Mouse (Mus musculus): Measurements from ENCODE around the gene Ugt1a10. TPM values are rescaled to one million over a fixed set of nuclear protein-coding genes. Genes with fewer than 3 reads are reported as not detected.

Ugt1a10 gene
- total RNA-seq, 2 experiments from 2014 or later = not detected

DNA sequence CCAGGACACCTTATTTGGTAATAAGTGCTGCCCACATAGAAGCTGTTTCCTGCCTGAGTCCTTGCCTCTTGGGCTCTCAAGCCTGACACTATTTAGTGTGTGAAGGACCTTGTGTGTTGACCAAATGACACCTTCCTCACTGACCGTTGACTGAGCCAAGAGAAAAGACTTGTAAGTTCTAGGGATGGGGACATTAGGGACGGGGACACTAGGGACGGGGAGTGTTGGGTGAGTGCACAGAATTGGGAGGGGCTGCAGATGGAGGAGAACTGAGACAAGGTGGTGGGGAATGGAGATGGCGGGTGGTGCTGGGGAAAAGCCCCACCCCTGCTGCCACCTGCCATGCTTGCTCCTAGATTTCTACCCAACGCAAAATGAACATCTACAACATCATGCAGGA is 174.8 kb downstream of the Ugt1a10 start:
- DNase-seq (ENCODE audit: low spot score in 2 of 2) = no peak

- DNase-seq (ENCODE audit: low spot score in 2 of 2) = no peak
These were observed 175.2 kb downstream of the Ugt1a10 start for GRCm38 (mm10) chr1:88230421-88230820.

DNA sequence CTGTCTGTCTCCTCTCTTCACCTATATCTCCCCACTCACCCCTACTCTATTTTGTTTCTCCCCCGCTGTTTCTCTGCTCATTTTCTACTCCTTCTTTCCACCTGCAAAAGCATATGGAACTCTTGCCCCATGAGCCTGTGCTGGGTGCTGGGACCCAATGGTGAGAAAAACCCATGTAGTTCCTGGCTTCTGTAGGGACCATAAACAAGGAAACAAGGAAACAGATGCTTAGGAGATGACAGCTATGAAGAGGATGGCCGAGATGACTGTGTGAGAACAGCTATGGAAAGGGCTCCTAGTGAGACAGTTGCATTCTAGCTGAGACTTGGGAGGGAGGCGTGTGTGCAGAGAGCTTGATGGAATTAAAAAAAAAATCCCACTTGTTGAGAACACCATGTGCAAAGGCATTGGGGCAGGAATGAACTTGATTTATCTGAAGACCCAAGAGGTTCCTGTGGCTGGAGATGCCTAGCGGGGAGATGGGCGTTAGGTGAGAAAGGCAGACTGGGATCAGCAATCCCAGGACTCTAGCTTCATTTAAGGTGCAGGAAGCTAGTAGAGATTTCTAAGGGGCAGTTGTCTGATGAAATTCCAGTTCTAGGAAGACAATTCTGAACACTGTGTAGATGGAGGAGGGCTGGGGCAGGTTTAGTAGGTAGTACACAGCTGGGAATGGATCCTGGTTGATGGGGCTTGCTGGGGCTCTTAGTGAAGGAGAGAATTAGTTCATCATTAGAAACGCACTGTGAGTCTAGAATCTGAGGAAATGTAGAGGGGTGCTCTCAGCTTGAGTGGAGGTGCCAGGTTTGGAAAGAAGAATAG is 176.0 kb downstream of the Ugt1a10 start:
- no peak for DNase-seq (ENCODE audit: low spot score in 2 of 2)

GRCm38 (mm10) chr1:88231803-88232499 is 176.8 kb downstream of the Ugt1a10 start:
- no peak for DNase-seq (ENCODE audit: low spot score in 2 of 2)

GRCm38 (mm10) chr1:88232664-88233380 is 177.6 kb downstream of the Ugt1a10 start:
- DNase-seq (ENCODE audit: low spot score in 2 of 2) = no peak

DNA sequence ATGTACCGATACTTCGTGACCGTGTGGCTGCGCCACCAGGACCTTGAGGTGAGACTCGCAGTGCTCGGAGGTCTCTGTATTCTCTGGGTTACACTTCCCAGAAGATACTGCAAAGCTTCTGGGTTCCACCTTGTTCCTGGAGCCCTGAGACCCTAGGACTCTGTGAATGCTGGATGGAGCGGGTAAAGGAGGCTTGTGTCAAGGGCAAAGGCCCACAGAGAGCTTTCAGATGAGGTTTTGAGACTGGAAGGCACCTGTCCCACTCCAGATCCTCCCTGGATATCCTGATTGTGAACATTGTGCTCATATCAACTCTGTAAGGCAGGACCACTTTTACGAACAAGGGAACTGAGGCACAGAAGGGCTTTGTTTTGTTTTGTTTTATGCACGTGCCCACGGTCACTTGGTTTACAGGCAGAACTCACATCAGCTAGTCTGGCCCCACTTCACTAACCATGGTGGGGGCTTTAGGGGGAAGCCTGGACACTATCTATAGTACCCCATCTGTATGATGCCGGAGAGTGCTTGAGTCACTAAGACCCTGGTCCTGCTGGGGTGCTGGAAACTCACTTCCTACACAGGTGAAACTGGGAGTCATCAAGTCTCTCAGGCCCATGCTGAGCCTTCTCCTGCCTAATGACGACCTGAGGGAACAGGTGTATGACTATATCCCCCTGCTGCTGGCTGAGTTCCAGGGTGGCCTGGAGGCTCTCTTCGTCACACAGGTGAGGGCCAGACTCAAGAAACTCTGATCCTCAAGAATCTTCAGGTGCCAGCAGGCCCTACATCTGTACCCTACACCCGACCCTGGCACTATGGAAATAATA is 178.4 kb downstream of the Ugt1a10 start:
- no peak for DNase-seq (ENCODE audit: low spot score in 2 of 2)

DNA sequence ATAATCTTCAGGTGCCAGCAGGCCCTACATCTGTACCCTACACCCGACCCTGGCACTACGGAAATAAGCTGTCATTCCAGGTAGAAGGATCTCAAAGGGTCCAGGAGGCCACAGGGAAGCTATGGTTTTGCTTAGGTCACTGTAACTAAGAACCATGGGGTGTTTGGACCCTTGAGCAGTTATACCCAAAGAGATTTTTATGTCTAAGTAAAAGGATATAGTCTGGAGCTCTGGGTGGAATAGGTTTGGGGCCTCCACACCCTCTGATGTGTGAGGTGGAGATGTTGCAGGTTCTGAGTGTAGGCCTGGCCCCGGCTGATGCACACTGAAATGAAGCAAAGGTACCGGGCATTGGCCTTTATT is 179.0 kb downstream of the Ugt1a10 start:
- no peak for DNase-seq (ENCODE audit: low spot score in 2 of 2)

- no peak for DNase-seq (ENCODE audit: low spot score in 2 of 2)
These were observed 179.5 kb downstream of the Ugt1a10 start for GRCm38 (mm10) chr1:88234646-88235045.

DNA sequence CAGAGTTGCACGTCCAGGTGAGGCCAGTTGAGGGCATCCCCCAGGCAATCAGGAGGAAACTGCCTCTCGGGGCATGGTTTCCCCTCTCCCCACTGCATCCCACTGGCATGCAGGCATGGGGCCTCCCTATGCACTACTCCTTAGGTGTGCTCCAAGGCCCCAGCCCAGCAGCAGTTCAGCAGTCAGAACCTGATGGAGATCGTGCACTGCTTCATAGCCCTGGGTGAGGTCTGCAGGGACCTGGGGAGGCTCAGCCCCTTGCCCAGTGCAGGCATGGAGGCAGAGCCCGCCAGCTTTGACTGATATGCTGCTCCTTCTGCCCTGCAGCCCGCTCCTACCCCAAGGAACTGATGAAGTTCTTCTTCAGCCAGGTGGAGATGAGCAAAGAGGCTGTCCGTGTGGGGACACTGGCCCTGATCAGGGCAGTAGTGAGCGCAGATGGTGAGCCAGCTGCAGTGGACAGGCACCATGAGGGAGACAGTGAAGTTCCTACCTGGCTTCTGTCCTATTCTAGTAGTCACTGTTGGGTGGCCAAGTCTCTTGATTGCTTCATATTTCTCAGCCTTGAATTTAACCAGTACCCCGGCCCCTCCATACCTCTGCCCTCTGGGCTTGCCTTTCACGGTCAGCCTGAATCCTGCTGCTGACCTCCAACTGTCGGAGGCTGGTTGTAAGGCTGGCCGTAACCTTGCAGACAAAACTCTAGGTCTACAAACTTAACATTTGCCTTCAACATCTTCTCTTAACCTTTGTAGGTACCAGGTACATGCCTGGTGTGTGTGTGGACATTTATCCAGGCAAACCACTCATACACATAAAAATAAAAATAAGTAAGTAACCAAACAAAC is 180.1 kb downstream of the Ugt1a10 start:
- DNase-seq (ENCODE audit: low spot score in 2 of 2) = no peak

- DNase-seq (ENCODE audit: low spot score in 2 of 2) = no peak
These were observed 180.8 kb downstream of the Ugt1a10 start for GRCm38 (mm10) chr1:88235894-88236415.

- DNase-seq (ENCODE audit: low spot score in 2 of 2) = no peak
These were observed 182.1 kb downstream of the Ugt1a10 start for GRCm38 (mm10) chr1:88237311-88237710.

GRCm38 (mm10) chr1:88238771-88239170 is 183.6 kb downstream of the Ugt1a10 start:
- DNase-seq (ENCODE audit: low spot score in 2 of 2) = no peak

GRCm38 (mm10) chr1:88240072-88240471 is 184.9 kb downstream of the Ugt1a10 start:
- no peak for DNase-seq (ENCODE audit: low spot score in 2 of 2)

GRCm38 (mm10) chr1:88240579-88240978 is 185.4 kb downstream of the Ugt1a10 start:
- DNase-seq (ENCODE audit: low spot score in 2 of 2) = no peak

- no peak for DNase-seq (ENCODE audit: low spot score in 2 of 2)
These were observed 188.7 kb downstream of the Ugt1a10 start for GRCm38 (mm10) chr1:88243861-88244260.

GRCm38 (mm10) chr1:88245881-88246280 is 190.7 kb downstream of the Ugt1a10 start:
- DNase-seq (ENCODE audit: low spot score in 2 of 2) = no peak

DNA sequence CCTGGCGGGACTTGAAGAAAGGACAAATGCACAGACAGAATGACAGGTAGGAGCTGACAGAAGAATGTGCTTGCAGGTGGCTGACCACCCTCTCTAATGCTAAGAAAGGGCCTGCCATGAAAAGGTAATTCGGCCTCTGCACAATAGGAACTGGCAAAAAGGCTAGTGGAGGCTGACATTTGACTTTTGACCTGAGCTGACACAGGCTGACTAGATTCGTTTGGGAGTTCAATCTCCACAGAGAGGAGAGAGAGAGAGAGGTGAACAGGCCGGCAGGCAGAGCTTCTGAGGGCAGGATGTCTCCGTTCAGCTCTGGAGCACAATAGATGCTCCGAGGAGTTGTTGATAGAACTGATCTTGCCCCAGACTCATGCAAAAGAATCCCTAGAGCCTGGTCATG is 191.2 kb downstream of the Ugt1a10 start:
- no peak for DNase-seq (ENCODE audit: low spot score in 2 of 2)

- DNase-seq (ENCODE audit: low spot score in 2 of 2) = no peak
These were observed 192.5 kb downstream of the Ugt1a10 start for GRCm38 (mm10) chr1:88247660-88248059.

DNA sequence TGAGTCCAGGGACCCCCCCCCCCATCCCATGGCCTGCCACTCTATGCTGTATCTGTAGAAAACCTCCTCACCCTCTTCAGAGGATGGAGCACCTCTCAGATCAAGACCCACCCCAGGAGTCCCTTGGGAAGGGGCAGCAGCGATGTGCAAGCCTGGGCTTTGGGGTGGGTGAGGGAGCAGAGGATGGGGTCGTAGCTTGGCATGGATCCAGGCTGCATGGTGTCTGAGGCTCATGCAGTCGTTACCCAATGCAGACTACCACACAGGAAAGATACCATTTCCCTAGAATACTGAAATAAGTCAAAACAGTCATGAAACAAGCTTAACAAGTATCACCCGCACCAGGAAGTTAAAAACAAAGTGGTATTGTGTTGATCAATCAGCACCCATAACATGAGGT is 193.5 kb downstream of the Ugt1a10 start:
- DNase-seq (ENCODE audit: low spot score in 2 of 2) = no peak

DNA sequence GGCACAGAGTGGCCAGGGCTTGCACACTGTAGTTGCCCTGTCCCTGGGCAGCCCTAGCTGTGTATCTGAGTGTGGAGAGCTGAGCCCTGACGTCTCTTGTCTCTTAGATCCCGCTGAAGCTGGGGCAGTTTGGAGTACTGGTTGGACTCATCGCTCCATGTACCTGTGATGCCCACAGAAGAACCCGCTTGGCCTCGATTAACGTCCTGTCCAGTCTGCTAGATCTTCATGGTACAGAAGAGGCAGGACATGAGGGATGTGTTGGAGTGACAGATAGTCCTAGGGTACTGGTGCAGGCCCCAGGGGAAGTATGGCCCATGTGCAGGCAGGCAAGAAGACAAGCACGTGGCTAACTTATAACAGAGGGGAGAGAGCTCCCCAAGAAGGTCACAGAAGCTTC is 194.4 kb downstream of the Ugt1a10 start:
- no peak for DNase-seq (ENCODE audit: low spot score in 2 of 2)
